Mouse (Mus musculus) layer of hippocampus, postnatal 10 days (tissue): ENCODE results near the gene Rnaseh2c. TPM values are rescaled to one million over a fixed set of nuclear protein-coding genes. Genes with fewer than 3 reads are reported as not detected.

Experiments
- total RNA-seq, 2 experiments: library from RNA; stranded (reverse); gene quantifications; 2 replicates each; pipeline ENCODE4 v1.2.3; 2021

Rnaseh2c gene
- total RNA-seq, 2 experiments from 2014 or later = 70.8 to 73.5 TPM

Other genes with a start within 250 kb of the Rnaseh2c start
- 10 to 100 TPM; 25.9 to 28.3 TPM for gene Eif1ad, start 235.1 kb upstream of the Rnaseh2c start, total RNA-seq
- 100 to 1,000 TPM; 110 to 114 TPM for gene Banf1, start 234.7 kb upstream of the Rnaseh2c start, total RNA-seq
- 10 to 100 TPM; 84.3 to 95.6 TPM for gene Sart1, start 213.2 kb upstream of the Rnaseh2c start, total RNA-seq
- under 1 TPM in 1 of 2 experiments, not detected in 1; 0.85 TPM for gene Tsga10ip, start 199.3 kb upstream of the Rnaseh2c start, total RNA-seq
- 100 to 1,000 TPM; 234 to 244 TPM for gene Drap1, start 176.9 kb upstream of the Rnaseh2c start, total RNA-seq
- 10 to 100 TPM; 55.7 to 57.5 TPM for gene AI837181, start 176.7 kb upstream of the Rnaseh2c start, total RNA-seq
- not detected for gene Fosl1, start 154.3 kb upstream of the Rnaseh2c start, total RNA-seq
- 10 to 100 TPM; 26.4 to 32.9 TPM for gene Ccdc85b, start 144.0 kb upstream of the Rnaseh2c start, total RNA-seq
- 100 to 1,000 TPM in 1 of 2 experiments, 10 to 100 TPM in 1; 83.7 to 108 TPM for gene Fibp, start 141.3 kb upstream of the Rnaseh2c start, total RNA-seq
- 1 to 10 TPM; 2.6 to 2.9 TPM for gene Ctsw, start 133.4 kb upstream of the Rnaseh2c start, total RNA-seq
- gene Efemp2, start 127.9 kb upstream of the Rnaseh2c start, total RNA-seq = 10 to 100 TPM; 18.4 to 19.6 TPM
- gene Mus81, start 113.5 kb upstream of the Rnaseh2c start, total RNA-seq = 10 to 100 TPM; 34.2 to 40.9 TPM
- gene Cfl1, start 111.4 kb upstream of the Rnaseh2c start, total RNA-seq = 1,000 to 10,000 TPM; 1,802 to 1,826 TPM
- 1 to 10 TPM; 5.6 to 9.8 TPM for gene 1700020D05Rik, start 98.1 kb upstream of the Rnaseh2c start, total RNA-seq
- gene Snx32, start 91.3 kb upstream of the Rnaseh2c start, total RNA-seq = 10 to 100 TPM; 63.1 to 66.2 TPM
- gene Ovol1, start 41.2 kb upstream of the Rnaseh2c start, total RNA-seq = not detected
- 1 to 10 TPM; 8.6 to 8.8 TPM for gene Ap5b1, start 33.8 kb upstream of the Rnaseh2c start, total RNA-seq
- gene Kat5, start 8.4 kb downstream of the Rnaseh2c start, total RNA-seq = 10 to 100 TPM; 69.7 to 87.5 TPM
- gene Rela, start 35.6 kb downstream of the Rnaseh2c start, total RNA-seq = 10 to 100 TPM; 24.4 to 24.7 TPM
- gene Sipa1, start 61.8 kb downstream of the Rnaseh2c start, total RNA-seq = 10 to 100 TPM; 30.0 to 34.2 TPM
- 10 to 100 TPM; 13.0 to 16.1 TPM for gene Map3k11, start 86.9 kb downstream of the Rnaseh2c start, total RNA-seq
- gene Pcnx3, start 87.0 kb downstream of the Rnaseh2c start, total RNA-seq = 10 to 100 TPM; 69.7 to 82.6 TPM
- not detected for gene Kcnk7, start 102.5 kb downstream of the Rnaseh2c start, total RNA-seq
- 10 to 100 TPM; 33.4 to 41.1 TPM for gene Ehbp1l1, start 124.4 kb downstream of the Rnaseh2c start, total RNA-seq
- gene Fam89b, start 127.8 kb downstream of the Rnaseh2c start, total RNA-seq = 10 to 100 TPM; 44.4 to 46.5 TPM
- 10 to 100 TPM; 33.4 to 35.4 TPM for gene Ltbp3, start 139.0 kb downstream of the Rnaseh2c start, total RNA-seq
- gene Scyl1, start 169.5 kb downstream of the Rnaseh2c start, total RNA-seq = 10 to 100 TPM; 67.3 to 72.8 TPM